Mouse (Mus musculus): Measurements from ENCODE around the gene Bmp2k. TPM values are rescaled to one million over a fixed set of nuclear protein-coding genes. Genes with fewer than 3 reads are reported as not detected.

Bmp2k gene
- polyA plus RNA-seq, 1 experiment from 2014 or later, result 12.7 TPM

GRCm38 (mm10) chr5:97126005-97126404, 128.5 kb downstream of the Bmp2k start:
- DNase-seq (ENCODE audit: low spot score), result peak; percentile 47
- ATAC-seq (ENCODE audit: low read depth), result 0 out of 2 replicates have a peak, but pooled peaks have one; percentile 41
- WGBS, result 20% methylated on average over 4 of the region's 4 CpGs

GRCm38 (mm10) chr5:97127284-97127683, 129.8 kb downstream of the Bmp2k start:
- H3K4me1 ChIP-seq (ENCODE audit: control insufficient read depth, insufficient read depth, low read length), result no peaks in the 10 kb centered on the region
- no peaks in the 10 kb centered on the region for H3K27me3 ChIP-seq (replicated peaks; ENCODE audit: control insufficient read depth, insufficient read depth, low read length)
- 69% methylated on average over 6 of the region's 6 CpGs for WGBS
- H3K9ac ChIP-seq (ENCODE audit: low read depth, low read length), result no peak overlapping the region
- no peak overlapping the region for H3K4me2 ChIP-seq (ENCODE audit: low read depth, low read length)
- ATAC-seq (ENCODE audit: low read depth) (no peak), DNase-seq (ENCODE audit: low spot score) (no peak)
- no peak overlapping the region for H3K27ac ChIP-seq (replicated peaks; ENCODE audit: low read depth, low read length)
- H3K36me3 ChIP-seq (ENCODE audit: control insufficient read depth, insufficient read depth, low read length), result no peaks in the 10 kb centered on the region
- no peaks in the 10 kb centered on the region for H3K9me3 ChIP-seq (ENCODE audit: control insufficient read depth, low read length)
- no peak overlapping the region for H3K4me3 ChIP-seq (ENCODE audit: low read depth, low read length)

More at GRCm38 (mm10) chr5:97126005-97126404, 128.5 kb downstream of the Bmp2k start:
- Histone ChIP-seq H3K27me3 (replicated peaks; ENCODE audit: control insufficient read depth, insufficient read depth, low read length) (no peaks in the 10 kb centered on the region), H3K9me3 (ENCODE audit: control insufficient read depth, low read length) (no peaks in the 10 kb centered on the region), H3K4me3 (ENCODE audit: low read depth, low read length) (no peak overlapping the region), H3K4me1 (ENCODE audit: control insufficient read depth, insufficient read depth, low read length) (no peaks in the 10 kb centered on the region), H3K36me3 (ENCODE audit: control insufficient read depth, insufficient read depth, low read length) (no peaks in the 10 kb centered on the region), H3K27ac (replicated peaks; ENCODE audit: low read depth, low read length) (no peak overlapping the region), H3K9ac (ENCODE audit: low read depth, low read length) (no peak overlapping the region), H3K4me2 (ENCODE audit: low read depth, low read length) (no peak overlapping the region)

GRCm38 (mm10) chr5:97128242-97129226, 131.0 kb downstream of the Bmp2k start:
- no peaks in the 10 kb centered on the region for H3K4me1 ChIP-seq (ENCODE audit: control insufficient read depth, insufficient read depth, low read length)
- H3K27ac ChIP-seq (replicated peaks; ENCODE audit: low read depth, low read length), result no peak overlapping the region
- DNase-seq (ENCODE audit: low spot score) (peak; percentile 86), ATAC-seq (ENCODE audit: low read depth) (no peak)
- no peak overlapping the region for H3K9ac ChIP-seq (ENCODE audit: low read depth, low read length)
- H3K27me3 ChIP-seq (replicated peaks; ENCODE audit: control insufficient read depth, insufficient read depth, low read length), result no peaks in the 10 kb centered on the region
- H3K36me3 ChIP-seq (ENCODE audit: control insufficient read depth, insufficient read depth, low read length), result no peaks in the 10 kb centered on the region
- no peak overlapping the region for H3K4me3 ChIP-seq (ENCODE audit: low read depth, low read length)
- H3K4me2 ChIP-seq (ENCODE audit: low read depth, low read length), result no peak overlapping the region
- no peaks in the 10 kb centered on the region for H3K9me3 ChIP-seq (ENCODE audit: control insufficient read depth, low read length)
- 48% methylated on average over 21 of the region's 21 CpGs for WGBS

GRCm38 (mm10) chr5:97129589-97129988, 132.1 kb downstream of the Bmp2k start:
- no peaks in the 10 kb centered on the region for H3K27me3 ChIP-seq (replicated peaks; ENCODE audit: control insufficient read depth, insufficient read depth, low read length)
- H3K4me3 ChIP-seq (ENCODE audit: low read depth, low read length), result no peak overlapping the region
- no peak overlapping the region for H3K4me2 ChIP-seq (ENCODE audit: low read depth, low read length)
- no peaks in the 10 kb centered on the region for H3K9me3 ChIP-seq (ENCODE audit: control insufficient read depth, low read length)
- no peaks in the 10 kb centered on the region for H3K36me3 ChIP-seq (ENCODE audit: control insufficient read depth, insufficient read depth, low read length)
- 76% methylated on average over 2 of the region's 2 CpGs for WGBS
- H3K27ac ChIP-seq (replicated peaks; ENCODE audit: low read depth, low read length), result no peak overlapping the region
- ATAC-seq (ENCODE audit: low read depth), result no peak
- no peaks in the 10 kb centered on the region for H3K4me1 ChIP-seq (ENCODE audit: control insufficient read depth, insufficient read depth, low read length)
- DNase-seq (ENCODE audit: low spot score), result peak; percentile 32
- no peak overlapping the region for H3K9ac ChIP-seq (ENCODE audit: low read depth, low read length)

- H3K27me3 ChIP-seq (replicated peaks; ENCODE audit: control insufficient read depth, insufficient read depth, low read length), result no peaks in the 10 kb centered on the region
- no peaks in the 10 kb centered on the region for H3K36me3 ChIP-seq (ENCODE audit: control insufficient read depth, insufficient read depth, low read length)
- ATAC-seq (ENCODE audit: low read depth), result no peak
- no peaks in the 10 kb centered on the region for H3K4me1 ChIP-seq (ENCODE audit: control insufficient read depth, insufficient read depth, low read length)
- no peak overlapping the region for H3K4me2 ChIP-seq (ENCODE audit: low read depth, low read length)
- H3K9me3 ChIP-seq (ENCODE audit: control insufficient read depth, low read length), result no peaks in the 10 kb centered on the region
- DNase-seq (ENCODE audit: low spot score), result no peak
- H3K4me3 ChIP-seq (ENCODE audit: low read depth, low read length), result no peak overlapping the region
- no peak overlapping the region for H3K9ac ChIP-seq (ENCODE audit: low read depth, low read length)
- H3K27ac ChIP-seq (replicated peaks; ENCODE audit: low read depth, low read length), result no peak overlapping the region
- 74% methylated on average over 2 of the region's 2 CpGs for WGBS
Measured at GRCm38 (mm10) chr5:97135331-97135730, 137.8 kb downstream of the Bmp2k start.

Other genes starting within 250 kb of the Bmp2k start
- 50.0 and 53.3 TPM in 2 replicates for gene Anxa3, start 204.3 kb upstream of the Bmp2k start, polyA plus RNA-seq (2014; fragmentation: Nextera tagmentation; extraction: Ambion mirVana)
- 3.5 and 3.9 TPM in 2 replicates for gene Paqr3, start 113.9 kb downstream of the Bmp2k start, polyA plus RNA-seq (2014; fragmentation: Nextera tagmentation; extraction: Ambion mirVana)